Mouse (Mus musculus): Measurements from ENCODE around the gene Mis12.
A peak's percentile ranks its signal among the peaks of the same experiment; 100 is the strongest.

Mis12 gene

GRCm38 (mm10) chr11:71017051-71017450 is 2.4 kb upstream of the Mis12 start:
- DNase-seq (ENCODE audit: low spot score) = no peak

- DNase-seq (ENCODE audit: low spot score) = no peak
Measured at GRCm38 (mm10) chr11:71018416-71019200, 803 bp upstream of the Mis12 start.

GRCm38 (mm10) chr11:71028280-71028679 is 8.9 kb downstream of the Mis12 start:
- DNase-seq (ENCODE audit: low spot score) = peak; percentile 39

GRCm38 (mm10) chr11:71029403-71030118 is 10.2 kb downstream of the Mis12 start:
- DNase-seq (ENCODE audit: low spot score) = no peak

- no peak for DNase-seq (ENCODE audit: low spot score)
Measured at GRCm38 (mm10) chr11:71032070-71032469, 12.7 kb downstream of the Mis12 start.

- no peak for DNase-seq (ENCODE audit: low spot score)
Measured at GRCm38 (mm10) chr11:71032491-71033162, 13.2 kb downstream of the Mis12 start.

- peak; percentile 41 for DNase-seq (ENCODE audit: low spot score)
Measured at GRCm38 (mm10) chr11:71033163-71033761, 13.9 kb downstream of the Mis12 start, which contains the start of gene 6330403K07Rik. Gene 6330403K07Rik, minus strand, starts transcription at chr11:71033513.

GRCm38 (mm10) chr11:71039526-71040298 is 20.3 kb downstream of the Mis12 start:
- DNase-seq (ENCODE audit: low spot score) = no peak

- DNase-seq (ENCODE audit: low spot score) = peak; percentile 56
Measured at GRCm38 (mm10) chr11:71052554-71052953, 33.1 kb downstream of the Mis12 start.

- no peak for DNase-seq (ENCODE audit: low spot score)
Measured at GRCm38 (mm10) chr11:71076342-71076741, 56.9 kb downstream of the Mis12 start.
